Mouse (Mus musculus): ENCODE measurements around the gene Icam5. TPM values are rescaled to one million over a fixed set of nuclear protein-coding genes. Genes with fewer than 3 reads are reported as not detected.

The Icam5 gene
- polyA plus RNA-seq, 1 experiment from 2014 or later: 0.19 TPM

MicroRNAs encoded within 50 kb of the gene (microRNA counts, 519-probe panel; counts per million panel counts)
- microRNA mmu-miR-1900: 2,781 counts per million, percentile 61 among the panel's probes with 10 or more counts

Small RNA genes lying within 50 kb of the gene (microRNA-seq; reads per million reads assigned to microRNA genes)
- gene Mir1900 (ENCODE audit: borderline number of aligned reads) (not detected), gene Mir7082 (ENCODE audit: borderline number of aligned reads) (not detected)

Other genes with a start within 250 kb of the Icam5 start
- gene Col5a3, start 217.0 kb upstream of the Icam5 start, polyA plus RNA-seq (2014; fragmentation: Nextera tagmentation; extraction: Ambion mirVana): 8.3 and 13.2 TPM in 2 replicates
- not detected in 2 replicates for gene Rdh8, start 213.6 kb upstream of the Icam5 start, polyA plus RNA-seq (2014; fragmentation: Nextera tagmentation; extraction: Ambion mirVana)
- gene A230050P20Rik, start 163.4 kb upstream of the Icam5 start, polyA plus RNA-seq (2014; fragmentation: Nextera tagmentation; extraction: Ambion mirVana): 4.8 and 6.3 TPM in 2 replicates
- 3.4 and 4.2 TPM in 2 replicates for gene Angptl6, start 152.3 kb upstream of the Icam5 start, polyA plus RNA-seq (2014; fragmentation: Nextera tagmentation; extraction: Ambion mirVana)
- 65.7 and 76.3 TPM in 2 replicates for gene Ppan, start 143.9 kb upstream of the Icam5 start, polyA plus RNA-seq (2014; fragmentation: Nextera tagmentation; extraction: Ambion mirVana)
- 245 and 273 TPM in 2 replicates for gene Eif3g, start 133.4 kb upstream of the Icam5 start, polyA plus RNA-seq (2014; fragmentation: Nextera tagmentation; extraction: Ambion mirVana)
- 46.8 and 56.5 TPM in 2 replicates for gene Dnmt1, start 72.2 kb upstream of the Icam5 start, polyA plus RNA-seq (2014; fragmentation: Nextera tagmentation; extraction: Ambion mirVana)
- gene S1pr2, start 55.3 kb upstream of the Icam5 start, polyA plus RNA-seq (2014; fragmentation: Nextera tagmentation; extraction: Ambion mirVana): 54.5 and 59.6 TPM in 2 replicates
- gene Mrpl4, start 29.3 kb upstream of the Icam5 start, polyA plus RNA-seq (2014; fragmentation: Nextera tagmentation; extraction: Ambion mirVana): 110 and 119 TPM in 2 replicates
- 18.6 and 20.0 TPM in 2 replicates for gene Icam1, start 16.1 kb upstream of the Icam5 start, polyA plus RNA-seq (2014; fragmentation: Nextera tagmentation; extraction: Ambion mirVana)
- 0.65 and 0.69 TPM in 2 replicates for gene Icam4, start 2.7 kb upstream of the Icam5 start, polyA plus RNA-seq (2014; fragmentation: Nextera tagmentation; extraction: Ambion mirVana)
- gene Zglp1, start 35.0 kb downstream of the Icam5 start, polyA plus RNA-seq (2014; fragmentation: Nextera tagmentation; extraction: Ambion mirVana): 0.87 and 1.2 TPM in 2 replicates
- gene Gm49373, start 41.0 kb downstream of the Icam5 start, polyA plus RNA-seq (2014; fragmentation: Nextera tagmentation; extraction: Ambion mirVana): 0.24 TPM in 1 of 2 replicates, not detected in the other
- 60.8 and 62.7 TPM in 2 replicates for gene Fdx1l, start 41.5 kb downstream of the Icam5 start, polyA plus RNA-seq (2014; fragmentation: Nextera tagmentation; extraction: Ambion mirVana)
- gene Gm38431, start 59.9 kb downstream of the Icam5 start, polyA plus RNA-seq (2014; fragmentation: Nextera tagmentation; extraction: Ambion mirVana): 1.2 and 1.4 TPM in 2 replicates
- gene Raver1, start 59.9 kb downstream of the Icam5 start, polyA plus RNA-seq (2014; fragmentation: Nextera tagmentation; extraction: Ambion mirVana): 64.2 and 71.4 TPM in 2 replicates
- 9.8 and 11.6 TPM in 2 replicates for gene Tyk2, start 99.2 kb downstream of the Icam5 start, polyA plus RNA-seq (2014; fragmentation: Nextera tagmentation; extraction: Ambion mirVana)
- gene Cdc37, start 117.9 kb downstream of the Icam5 start, polyA plus RNA-seq (2014; fragmentation: Nextera tagmentation; extraction: Ambion mirVana): 259 and 298 TPM in 2 replicates
- 6.2 and 6.9 TPM in 2 replicates for gene Pde4a, start 133.6 kb downstream of the Icam5 start, polyA plus RNA-seq (2014; fragmentation: Nextera tagmentation; extraction: Ambion mirVana)
- gene Keap1, start 207.3 kb downstream of the Icam5 start, polyA plus RNA-seq (2014; fragmentation: Nextera tagmentation; extraction: Ambion mirVana): 43.0 and 49.6 TPM in 2 replicates
- 0.96 and 1.3 TPM in 2 replicates for gene S1pr5, start 216.4 kb downstream of the Icam5 start, polyA plus RNA-seq (2014; fragmentation: Nextera tagmentation; extraction: Ambion mirVana)
- 26.3 and 35.5 TPM in 2 replicates for gene Atg4d, start 233.2 kb downstream of the Icam5 start, polyA plus RNA-seq (2014; fragmentation: Nextera tagmentation; extraction: Ambion mirVana)

Measured in embryonic facial prominence, embryonic 14.5 days (tissue).